Mouse (Mus musculus): ENCODE measurements around the gene Sprr2a2. TPM values are rescaled to one million over a fixed set of nuclear protein-coding genes. Genes with fewer than 3 reads are reported as not detected.
"Not testable (repeated sequence)": the region's sequence is repeated elsewhere in the genome, so short reads cannot be mapped to it uniquely, and the experiment has no call there.

The Sprr2a2 gene
- polyA plus RNA-seq, 1 experiment from 2014 or later, result not detected

GRCm38 (mm10) chr3:92244833-92245232, 29.1 kb downstream of the Sprr2a2 start:
- DNase-seq (ENCODE audit: low spot score); H3K9me3 ChIP-seq (replicated peaks); H3K4me3 ChIP-seq; H3K4me1 ChIP-seq; H3K27ac ChIP-seq; H3K36me3 ChIP-seq; H3K27me3 ChIP-seq (ENCODE audit: low read depth, poor library complexity, severe bottlenecking): not testable (repeated sequence)

- not testable (repeated sequence) for DNase-seq (ENCODE audit: low spot score); H3K36me3 ChIP-seq; H3K4me1 ChIP-seq; H3K4me3 ChIP-seq; H3K27ac ChIP-seq; H3K9me3 ChIP-seq (replicated peaks); H3K27me3 ChIP-seq (ENCODE audit: low read depth, poor library complexity, severe bottlenecking)
- no CpG with 5 or more reads among the region's 10 CpGs for WGBS
Observed at GRCm38 (mm10) chr3:92246245-92246644, 30.5 kb downstream of the Sprr2a2 start.

- not testable (repeated sequence) for DNase-seq (ENCODE audit: low spot score); H3K36me3 ChIP-seq; H3K4me1 ChIP-seq; H3K9me3 ChIP-seq (replicated peaks); H3K27me3 ChIP-seq (ENCODE audit: low read depth, poor library complexity, severe bottlenecking); H3K27ac ChIP-seq; H3K4me3 ChIP-seq
Observed at GRCm38 (mm10) chr3:92248494-92248893, 32.8 kb downstream of the Sprr2a2 start.

GRCm38 (mm10) chr3:92250450-92250849, 34.7 kb downstream of the Sprr2a2 start:
- not testable (repeated sequence) for H3K4me3 ChIP-seq; H3K9me3 ChIP-seq (replicated peaks); DNase-seq (ENCODE audit: low spot score); H3K27me3 ChIP-seq (ENCODE audit: low read depth, poor library complexity, severe bottlenecking); H3K36me3 ChIP-seq; H3K27ac ChIP-seq; H3K4me1 ChIP-seq
- WGBS, result 96% methylated on average over 1 of the region's 2 CpGs

GRCm38 (mm10) chr3:92253860-92254259, 38.1 kb downstream of the Sprr2a2 start:
- not testable (repeated sequence) for DNase-seq (ENCODE audit: low spot score); H3K27ac ChIP-seq; H3K9me3 ChIP-seq (replicated peaks); H3K4me1 ChIP-seq; H3K27me3 ChIP-seq (ENCODE audit: low read depth, poor library complexity, severe bottlenecking); H3K36me3 ChIP-seq; H3K4me3 ChIP-seq
- WGBS, result no CpG with 5 or more reads among the region's 8 CpGs

- H3K4me3 ChIP-seq; DNase-seq (ENCODE audit: low spot score): not testable (repeated sequence)
Observed at GRCm38 (mm10) chr3:92258526-92258925, 42.8 kb downstream of the Sprr2a2 start.

GRCm38 (mm10) chr3:92263462-92263861, 47.7 kb downstream of the Sprr2a2 start:
- not testable (repeated sequence) for H3K27ac ChIP-seq; H3K36me3 ChIP-seq; H3K4me1 ChIP-seq; H3K4me3 ChIP-seq; H3K27me3 ChIP-seq (ENCODE audit: low read depth, poor library complexity, severe bottlenecking); H3K9me3 ChIP-seq (replicated peaks); DNase-seq (ENCODE audit: low spot score)
- no CpG with 5 or more reads among the region's 2 CpGs for WGBS

More at GRCm38 (mm10) chr3:92258526-92258925, 42.8 kb downstream of the Sprr2a2 start:
- not testable (repeated sequence) for H3K27ac ChIP-seq; H3K4me1 ChIP-seq; H3K36me3 ChIP-seq; H3K27me3 ChIP-seq (ENCODE audit: low read depth, poor library complexity, severe bottlenecking); H3K9me3 ChIP-seq (replicated peaks)

GRCm38 (mm10) chr3:92271414-92271985, 55.8 kb downstream of the Sprr2a2 start:
- not testable (repeated sequence) for H3K36me3 ChIP-seq; DNase-seq (ENCODE audit: low spot score); H3K4me3 ChIP-seq; H3K9me3 ChIP-seq (replicated peaks); H3K4me1 ChIP-seq; H3K27ac ChIP-seq; H3K27me3 ChIP-seq (ENCODE audit: low read depth, poor library complexity, severe bottlenecking)
- WGBS, result no CpG with 5 or more reads among the region's 4 CpGs

GRCm38 (mm10) chr3:92273504-92273903, 57.8 kb downstream of the Sprr2a2 start:
- not testable (repeated sequence) for H3K36me3 ChIP-seq; H3K27ac ChIP-seq; H3K27me3 ChIP-seq (ENCODE audit: low read depth, poor library complexity, severe bottlenecking); H3K4me1 ChIP-seq; H3K9me3 ChIP-seq (replicated peaks); H3K4me3 ChIP-seq; DNase-seq (ENCODE audit: low spot score)

GRCm38 (mm10) chr3:92274018-92274417, 58.3 kb downstream of the Sprr2a2 start:
- not testable (repeated sequence) for H3K27ac ChIP-seq; H3K9me3 ChIP-seq (replicated peaks); H3K27me3 ChIP-seq (ENCODE audit: low read depth, poor library complexity, severe bottlenecking); DNase-seq (ENCODE audit: low spot score); H3K4me1 ChIP-seq; H3K4me3 ChIP-seq; H3K36me3 ChIP-seq
- WGBS, result no CpG with 5 or more reads among the region's 1 CpGs

GRCm38 (mm10) chr3:92279663-92280062, 63.9 kb downstream of the Sprr2a2 start:
- H3K36me3 ChIP-seq; H3K27me3 ChIP-seq (ENCODE audit: low read depth, poor library complexity, severe bottlenecking); H3K9me3 ChIP-seq (replicated peaks); H3K4me3 ChIP-seq; H3K27ac ChIP-seq; DNase-seq (ENCODE audit: low spot score); H3K4me1 ChIP-seq: not testable (repeated sequence)

GRCm38 (mm10) chr3:92280963-92281606, 65.4 kb downstream of the Sprr2a2 start:
- not testable (repeated sequence) for DNase-seq (ENCODE audit: low spot score); H3K27ac ChIP-seq; H3K4me1 ChIP-seq; H3K27me3 ChIP-seq (ENCODE audit: low read depth, poor library complexity, severe bottlenecking); H3K9me3 ChIP-seq (replicated peaks); H3K4me3 ChIP-seq; H3K36me3 ChIP-seq
- WGBS, result 75% methylated on average over 5 of the region's 12 CpGs

GRCm38 (mm10) chr3:92285101-92285500, 69.4 kb downstream of the Sprr2a2 start, which contains the start of gene Sprr2a3:
Gene Sprr2a3, plus strand, starts transcription at chr3:92285417.
- not testable (repeated sequence) for H3K9me3 ChIP-seq (replicated peaks); DNase-seq (ENCODE audit: low spot score); H3K36me3 ChIP-seq; H3K4me3 ChIP-seq; H3K27ac ChIP-seq; H3K27me3 ChIP-seq (ENCODE audit: low read depth, poor library complexity, severe bottlenecking); H3K4me1 ChIP-seq
- WGBS, result 91% methylated on average over 1 of the region's 1 CpGs

- H3K4me1 ChIP-seq; H3K36me3 ChIP-seq; H3K27ac ChIP-seq; DNase-seq (ENCODE audit: low spot score); H3K4me3 ChIP-seq; H3K9me3 ChIP-seq (replicated peaks); H3K27me3 ChIP-seq (ENCODE audit: low read depth, poor library complexity, severe bottlenecking): not testable (repeated sequence)
- WGBS, result 84% methylated on average over 3 of the region's 6 CpGs
Observed at GRCm38 (mm10) chr3:92288489-92288888, 72.8 kb downstream of the Sprr2a2 start.
